Mouse (Mus musculus): ENCODE measurements around the gene March1. TPM values are rescaled to one million over a fixed set of nuclear protein-coding genes. Genes with fewer than 3 reads are reported as not detected.

Gene March1
- polyA plus RNA-seq, 1 experiment = 0.12 TPM

GRCm38 (mm10) chr8:66167405-66168173 lies 549.9 kb downstream of the March1 start:
- Histone ChIP-seq H3K4me1 (ENCODE audit: control insufficient read depth, insufficient read depth, low read length) (no peaks in the 10 kb centered on the region), H3K4me3 (ENCODE audit: insufficient read depth, low read length) (no peak overlapping the region), H3K27ac (ENCODE audit: insufficient read depth, low read length) (no peak overlapping the region)
- TF ChIP-seq POLR2A (IDR thresholded peaks at IDR 0.05; ENCODE audit: low read depth, low read length) (no peak), CTCF (IDR thresholded peaks at IDR 0.05; ENCODE audit: borderline replicate concordance, insufficient read depth, low read length) (no peak)

DNA sequence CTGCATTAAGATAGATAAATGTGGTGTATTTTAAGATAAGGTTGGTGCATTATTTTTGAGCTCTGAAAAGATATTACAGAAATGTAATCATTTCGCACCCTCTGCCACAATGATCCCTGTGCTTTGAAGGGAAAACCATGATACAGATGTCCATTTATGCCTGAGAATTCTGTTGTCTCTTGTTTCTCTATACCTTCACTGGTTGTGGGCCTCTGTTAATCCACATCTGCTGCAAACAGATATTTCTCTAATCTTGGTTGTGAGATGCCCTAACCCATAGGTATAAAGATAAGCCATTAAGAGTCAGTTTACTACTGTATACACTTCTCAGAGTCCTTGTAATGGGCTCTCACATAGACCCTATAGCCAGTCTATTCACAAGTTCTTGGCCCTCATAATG lies 561.6 kb downstream of the March1 start:
- TF ChIP-seq CTCF (IDR thresholded peaks at IDR 0.05; ENCODE audit: borderline replicate concordance, insufficient read depth, low read length) (no peak), POLR2A (IDR thresholded peaks at IDR 0.05; ENCODE audit: low read depth, low read length) (no peak)
- Histone ChIP-seq H3K4me3 (ENCODE audit: insufficient read depth, low read length) (no peak overlapping the region), H3K4me1 (ENCODE audit: control insufficient read depth, insufficient read depth, low read length) (no peaks in the 10 kb centered on the region), H3K27ac (ENCODE audit: insufficient read depth, low read length) (no peak overlapping the region)

DNA sequence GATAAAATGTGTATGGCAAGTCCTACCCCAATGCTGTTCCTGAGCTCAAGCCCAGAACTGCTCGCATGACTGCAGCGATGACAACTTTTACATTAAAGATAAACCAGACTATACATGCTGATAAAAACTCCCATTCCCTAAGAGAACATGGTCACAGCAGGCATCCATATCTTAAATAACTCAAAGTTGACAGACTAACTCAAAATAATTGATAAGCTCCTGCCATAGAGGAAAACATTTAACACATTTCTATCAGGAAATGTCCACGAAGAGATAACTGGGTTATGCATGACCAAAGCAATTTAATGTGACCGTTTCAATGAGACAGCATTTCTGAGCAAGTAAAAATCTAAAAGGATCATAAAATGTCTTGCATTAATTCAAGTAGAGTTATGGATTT lies 563.6 kb downstream of the March1 start:
- TF ChIP-seq CTCF (IDR thresholded peaks at IDR 0.05; ENCODE audit: borderline replicate concordance, insufficient read depth, low read length) (no peak), POLR2A (IDR thresholded peaks at IDR 0.05; ENCODE audit: low read depth, low read length) (no peak)
- H3K4me3 ChIP-seq (ENCODE audit: insufficient read depth, low read length) = no peak overlapping the region
- H3K4me1 ChIP-seq (ENCODE audit: control insufficient read depth, insufficient read depth, low read length) = no peaks in the 10 kb centered on the region
- H3K27ac ChIP-seq (ENCODE audit: insufficient read depth, low read length) = no peak overlapping the region

DNA sequence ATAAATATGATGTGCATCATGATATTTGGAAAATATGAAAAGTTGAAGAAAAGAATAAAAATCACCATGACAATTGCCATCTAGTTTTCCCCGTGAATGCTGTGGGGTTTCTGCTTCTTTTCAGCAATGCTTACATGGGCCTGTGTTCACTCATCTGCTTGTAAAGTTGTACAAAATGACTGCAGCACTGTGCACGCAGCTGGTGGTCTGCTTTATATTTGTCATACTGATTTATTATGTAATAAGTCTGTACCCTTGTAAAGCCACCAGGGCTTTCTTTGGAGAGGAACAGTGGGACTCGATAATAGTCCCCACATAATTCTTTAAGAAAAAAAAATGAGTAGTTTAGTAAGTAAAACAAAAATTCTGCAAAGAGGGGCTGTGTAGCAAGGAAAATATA lies 564.6 kb downstream of the March1 start:
- TF ChIP-seq POLR2A (IDR thresholded peaks at IDR 0.05; ENCODE audit: low read depth, low read length) = no peak
- TF ChIP-seq CTCF (IDR thresholded peaks at IDR 0.05; ENCODE audit: borderline replicate concordance, insufficient read depth, low read length) = no peak
- H3K4me3 ChIP-seq (ENCODE audit: insufficient read depth, low read length) = no peak overlapping the region
- no peak overlapping the region for H3K27ac ChIP-seq (ENCODE audit: insufficient read depth, low read length)
- no peaks in the 10 kb centered on the region for H3K4me1 ChIP-seq (ENCODE audit: control insufficient read depth, insufficient read depth, low read length)

DNA sequence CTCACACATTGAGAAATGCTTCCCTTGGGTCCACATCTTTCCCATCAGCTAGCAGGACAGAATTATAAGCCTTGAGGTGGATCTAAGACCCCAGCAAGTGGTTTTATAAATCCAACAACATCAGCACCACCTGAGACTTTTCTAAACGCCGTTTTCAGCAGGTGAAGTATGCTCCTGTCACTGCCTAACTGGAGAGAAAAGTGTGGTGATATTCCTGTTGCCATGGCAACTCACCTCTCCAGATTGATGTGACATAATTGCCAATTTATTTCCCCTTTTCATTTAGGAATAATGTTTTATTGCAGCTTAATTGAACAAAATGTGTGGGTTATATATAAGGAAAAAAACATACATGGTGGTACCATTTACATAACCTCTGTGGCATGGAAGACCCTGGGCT lies 565.8 kb downstream of the March1 start:
- Histone ChIP-seq H3K4me1 (ENCODE audit: control insufficient read depth, insufficient read depth, low read length) (no peaks in the 10 kb centered on the region), H3K27ac (ENCODE audit: insufficient read depth, low read length) (no peak overlapping the region), H3K4me3 (ENCODE audit: insufficient read depth, low read length) (no peak overlapping the region)
- no peak for TF ChIP-seq POLR2A (IDR thresholded peaks at IDR 0.05; ENCODE audit: low read depth, low read length)
- TF ChIP-seq CTCF (IDR thresholded peaks at IDR 0.05; ENCODE audit: borderline replicate concordance, insufficient read depth, low read length) = no peak

- TF ChIP-seq CTCF (IDR thresholded peaks at IDR 0.05; ENCODE audit: borderline replicate concordance, insufficient read depth, low read length) = no peak
- no peak for TF ChIP-seq POLR2A (IDR thresholded peaks at IDR 0.05; ENCODE audit: low read depth, low read length)
- Histone ChIP-seq H3K4me3 (ENCODE audit: insufficient read depth, low read length) (no peak overlapping the region), H3K4me1 (ENCODE audit: control insufficient read depth, insufficient read depth, low read length) (no peaks in the 10 kb centered on the region), H3K27ac (ENCODE audit: insufficient read depth, low read length) (no peak overlapping the region)
Observed at GRCm38 (mm10) chr8:66185226-66185625, 567.5 kb downstream of the March1 start.

DNA sequence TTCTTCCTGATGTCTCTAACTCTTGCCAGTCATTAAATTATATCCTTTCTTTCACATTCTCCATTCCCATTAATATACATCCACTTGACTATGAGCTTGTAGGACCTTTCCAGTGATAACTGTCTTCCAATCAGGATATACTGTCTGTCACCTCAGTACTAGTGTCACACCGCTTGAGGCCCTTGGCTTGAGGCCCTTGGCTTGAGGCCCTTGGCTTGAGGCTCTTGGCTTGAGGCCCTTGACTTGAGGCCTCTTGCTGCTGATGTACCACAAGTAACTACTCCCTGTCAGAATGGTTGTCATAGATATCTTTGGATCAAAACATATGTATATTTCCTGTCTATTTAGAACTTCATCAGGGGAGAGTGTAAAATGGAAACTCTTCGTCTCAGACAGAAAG lies 576.7 kb downstream of the March1 start:
- Histone ChIP-seq H3K4me1 (ENCODE audit: control insufficient read depth, insufficient read depth, low read length) (no peaks in the 10 kb centered on the region), H3K27ac (ENCODE audit: insufficient read depth, low read length) (no peak overlapping the region), H3K4me3 (ENCODE audit: insufficient read depth, low read length) (no peak overlapping the region)
- TF ChIP-seq POLR2A (IDR thresholded peaks at IDR 0.05; ENCODE audit: low read depth, low read length) (no peak), CTCF (IDR thresholded peaks at IDR 0.05; ENCODE audit: borderline replicate concordance, insufficient read depth, low read length) (no peak)

DNA sequence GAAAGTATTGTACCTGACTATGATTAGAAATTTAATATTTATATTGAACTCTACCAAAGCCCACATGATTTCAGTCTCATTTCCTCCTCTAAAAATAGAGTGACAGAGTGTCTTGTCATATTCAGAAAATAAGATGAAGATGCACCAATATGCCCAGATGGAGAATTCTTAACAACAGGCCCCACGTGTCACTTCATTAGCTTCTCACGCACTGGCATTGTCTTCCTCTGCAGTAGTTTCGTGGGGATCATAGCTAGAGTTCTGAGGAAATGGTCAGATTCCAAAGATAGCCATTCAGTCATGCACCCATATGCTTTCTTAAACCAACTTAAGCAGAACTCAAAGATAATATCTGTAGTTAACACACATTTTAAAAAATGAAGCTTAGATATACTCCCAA lies 582.5 kb downstream of the March1 start:
- Histone ChIP-seq H3K27ac (ENCODE audit: insufficient read depth, low read length) (no peak overlapping the region), H3K4me1 (ENCODE audit: control insufficient read depth, insufficient read depth, low read length) (no peaks in the 10 kb centered on the region), H3K4me3 (ENCODE audit: insufficient read depth, low read length) (no peak overlapping the region)
- no peak for TF ChIP-seq CTCF (IDR thresholded peaks at IDR 0.05; ENCODE audit: borderline replicate concordance, insufficient read depth, low read length)
- no peak for TF ChIP-seq POLR2A (IDR thresholded peaks at IDR 0.05; ENCODE audit: low read depth, low read length)

DNA sequence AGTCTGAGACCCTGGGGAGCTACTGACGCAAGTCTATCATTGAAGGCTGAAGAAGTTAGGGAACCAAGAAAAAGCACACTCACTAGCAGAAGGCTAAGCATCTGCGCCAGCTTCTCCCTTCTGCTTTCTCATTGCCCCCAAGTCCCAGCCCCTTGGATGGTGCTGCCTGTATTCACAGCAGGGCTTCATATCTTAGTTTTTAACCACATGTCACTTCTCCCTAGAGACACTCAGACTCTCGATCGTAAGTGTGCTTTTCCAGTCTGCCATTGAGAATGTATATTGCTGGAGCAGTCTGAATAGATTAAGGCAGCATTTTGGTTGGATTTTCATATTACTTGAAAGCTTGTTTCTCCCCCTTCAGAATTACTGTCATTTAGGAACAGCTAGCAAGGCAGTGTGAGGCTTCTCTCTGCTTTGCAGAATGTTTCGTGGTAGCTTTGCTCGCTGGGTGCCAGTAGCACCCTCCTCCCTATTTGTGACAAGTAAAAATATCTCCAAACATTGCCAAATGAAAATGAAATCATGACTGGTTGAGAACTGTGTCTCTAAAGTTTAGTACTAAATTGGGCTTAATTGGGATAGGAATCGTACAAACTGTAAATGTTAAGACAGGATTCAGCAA lies 586.2 kb downstream of the March1 start:
- no peak for TF ChIP-seq CTCF (IDR thresholded peaks at IDR 0.05; ENCODE audit: borderline replicate concordance, insufficient read depth, low read length)
- TF ChIP-seq POLR2A (IDR thresholded peaks at IDR 0.05; ENCODE audit: low read depth, low read length) = no peak
- Histone ChIP-seq H3K4me1 (ENCODE audit: control insufficient read depth, insufficient read depth, low read length) (no peaks in the 10 kb centered on the region), H3K27ac (ENCODE audit: insufficient read depth, low read length) (no peak overlapping the region), H3K4me3 (ENCODE audit: insufficient read depth, low read length) (no peak overlapping the region)

GRCm38 (mm10) chr8:66209553-66209952 lies 591.9 kb downstream of the March1 start:
- TF ChIP-seq POLR2A (IDR thresholded peaks at IDR 0.05; ENCODE audit: low read depth, low read length) = no peak
- TF ChIP-seq CTCF (IDR thresholded peaks at IDR 0.05; ENCODE audit: borderline replicate concordance, insufficient read depth, low read length) = no peak
- no peaks in the 10 kb centered on the region for H3K4me1 ChIP-seq (ENCODE audit: control insufficient read depth, insufficient read depth, low read length)
- no peak overlapping the region for H3K27ac ChIP-seq (ENCODE audit: insufficient read depth, low read length)
- H3K4me3 ChIP-seq (ENCODE audit: insufficient read depth, low read length) = no peak overlapping the region

Data from embryonic fibroblast, embryonic 13.5 days (primary cell).